Mouse (Mus musculus): ENCODE measurements around the gene Tpmt. TPM values are rescaled to one million over a fixed set of nuclear protein-coding genes. Genes with fewer than 3 reads are reported as not detected.

The Tpmt gene
- 10.0 and 10.1 TPM in 2 replicates for polyA plus RNA-seq (2016; fragmentation: Nextera tagmentation; extraction: Ambion mirVana)

DNA sequence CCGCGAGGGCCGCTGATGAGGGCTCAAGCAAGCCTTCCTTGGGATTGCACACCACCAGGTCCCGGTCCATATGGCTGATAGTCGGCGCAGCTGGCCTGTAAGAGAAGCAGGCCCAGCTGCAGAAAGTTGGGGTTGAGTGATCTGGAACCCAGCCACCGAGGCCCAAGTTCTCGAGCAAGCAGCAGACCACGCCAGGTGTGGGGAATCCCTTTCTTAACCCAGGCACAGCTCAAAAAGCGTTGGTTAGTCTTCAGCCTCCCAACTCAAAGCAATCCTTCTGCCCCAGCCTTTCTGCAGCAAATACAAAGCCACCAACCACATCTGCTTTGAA, at the start of gene Tpmt:
Gene Tpmt (minus strand): TSS at position 121 of the 331 bp plus-strand sequence.
- ATAC-seq = no peak
- Histone ChIP-seq H3K4me1 (peaks cover 18% of the 10 kb centered on the region), H3K9me3 (replicated peaks) (no peaks in the 10 kb centered on the region), H3K36me3 (peaks cover 5% of the 10 kb centered on the region; the same call in 1 of the 2 replicates), H3K27me3 (replicated peaks) (peaks cover 16% of the 10 kb centered on the region), H3K27ac (peak within 1 kb of the TSS; percentile 54), H3K4me3 (peak within 1 kb of the TSS; percentile 82), H3K4me2 (peak within 1 kb of the TSS; percentile 99), H3K9ac (peak within 1 kb of the TSS; percentile 78)
- 26% methylated on average over 10 of the region's 10 CpGs for WGBS (ENCODE audit: insufficient replicate concordance)

DNA sequence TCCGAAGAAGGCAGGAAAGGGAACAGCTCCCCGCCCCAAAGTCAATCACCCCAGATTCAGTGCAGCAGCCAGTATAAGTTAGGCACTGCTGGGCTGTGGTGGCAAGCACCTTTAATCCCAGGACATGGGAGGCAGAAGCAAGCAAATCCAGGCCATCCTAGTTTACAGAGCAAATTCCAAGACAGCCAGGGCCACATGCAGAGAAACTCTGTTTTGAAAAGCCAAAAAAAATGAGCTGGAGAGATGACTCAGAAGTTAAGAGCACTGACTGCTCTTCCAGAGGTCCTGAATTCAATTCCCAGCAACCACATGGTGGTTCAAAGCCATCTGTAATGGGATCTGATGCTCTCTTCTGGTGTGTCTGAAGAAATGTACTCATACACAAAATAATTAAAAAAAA, 49.3 kb upstream of the Tpmt start:
- no peaks in the 10 kb centered on the region for H3K27me3 ChIP-seq (replicated peaks)
- peaks cover 97% of the 10 kb centered on the region for H3K36me3 ChIP-seq
- 93% methylated on average over 2 of the region's 2 CpGs for WGBS (ENCODE audit: insufficient replicate concordance)
- H3K4me1 ChIP-seq = 0 out of 2 replicates have a peak, but pooled peaks cover 3% of the 10 kb centered on the region
- H3K9me3 ChIP-seq (replicated peaks) = no peaks in the 10 kb centered on the region
- ATAC-seq = no peak
- no peak overlapping the region for H3K4me3 ChIP-seq
- H3K4me2 ChIP-seq = no peak overlapping the region
- H3K9ac ChIP-seq = no peak overlapping the region
- H3K27ac ChIP-seq = no peak overlapping the region

DNA sequence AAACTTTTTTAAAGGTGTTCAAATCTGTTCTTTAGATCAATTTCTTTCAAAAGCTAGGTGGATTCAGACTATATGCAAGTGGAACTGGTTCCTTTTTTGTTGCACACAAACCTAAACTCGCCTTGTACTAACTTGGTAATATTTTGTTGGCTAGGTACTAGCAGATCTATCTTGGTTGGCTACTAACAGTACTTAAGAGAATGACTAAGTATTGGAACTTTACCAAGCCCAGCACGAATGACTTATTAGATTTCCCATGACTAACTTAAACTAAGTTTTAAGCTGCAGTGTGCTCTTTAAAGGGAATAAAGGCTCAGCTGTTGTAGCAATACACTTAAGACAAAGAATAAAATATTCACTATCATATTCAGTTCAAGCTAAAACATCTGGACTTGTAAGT, 44.7 kb upstream of the Tpmt start:
- H3K27me3 ChIP-seq (replicated peaks) = no peaks in the 10 kb centered on the region
- H3K9me3 ChIP-seq (replicated peaks) = no peaks in the 10 kb centered on the region
- H3K4me3 ChIP-seq = no peak overlapping the region
- no peaks in the 10 kb centered on the region for H3K4me1 ChIP-seq
- ATAC-seq = no peak
- no peak overlapping the region for H3K9ac ChIP-seq
- no peak overlapping the region for H3K4me2 ChIP-seq
- peaks cover 95% of the 10 kb centered on the region for H3K36me3 ChIP-seq
- no peak overlapping the region for H3K27ac ChIP-seq
- WGBS (ENCODE audit: insufficient replicate concordance) = 86% methylated on average over 2 of the region's 2 CpGs

DNA sequence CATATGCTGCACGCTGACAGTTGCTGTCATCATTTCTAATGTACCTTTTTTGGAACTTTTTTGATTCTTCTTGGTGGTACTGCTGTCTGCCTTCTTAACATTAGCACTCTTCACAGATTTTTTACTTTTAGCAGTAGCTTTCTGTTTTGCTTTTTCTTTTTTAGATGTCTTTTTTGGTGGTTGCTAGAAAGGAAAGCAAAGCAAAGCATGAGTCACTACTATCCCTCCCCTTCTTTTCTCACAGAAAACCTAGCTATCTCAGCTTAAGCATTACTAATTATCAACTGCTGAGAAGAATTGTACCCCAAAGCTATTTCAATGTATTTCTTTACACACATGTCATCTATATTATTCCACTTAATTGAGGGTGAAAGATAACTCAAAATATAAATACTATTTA, 43.9 kb upstream of the Tpmt start:
- Histone ChIP-seq H3K27me3 (replicated peaks) (no peaks in the 10 kb centered on the region), H3K36me3 (peaks cover 93% of the 10 kb centered on the region), H3K9me3 (replicated peaks) (no peaks in the 10 kb centered on the region), H3K27ac (no peak overlapping the region), H3K9ac (no peak overlapping the region), H3K4me3 (no peak overlapping the region), H3K4me2 (no peak overlapping the region), H3K4me1 (no peaks in the 10 kb centered on the region)
- ATAC-seq = no peak
- 95% methylated on average over 1 of the region's 1 CpGs for WGBS (ENCODE audit: insufficient replicate concordance)

DNA sequence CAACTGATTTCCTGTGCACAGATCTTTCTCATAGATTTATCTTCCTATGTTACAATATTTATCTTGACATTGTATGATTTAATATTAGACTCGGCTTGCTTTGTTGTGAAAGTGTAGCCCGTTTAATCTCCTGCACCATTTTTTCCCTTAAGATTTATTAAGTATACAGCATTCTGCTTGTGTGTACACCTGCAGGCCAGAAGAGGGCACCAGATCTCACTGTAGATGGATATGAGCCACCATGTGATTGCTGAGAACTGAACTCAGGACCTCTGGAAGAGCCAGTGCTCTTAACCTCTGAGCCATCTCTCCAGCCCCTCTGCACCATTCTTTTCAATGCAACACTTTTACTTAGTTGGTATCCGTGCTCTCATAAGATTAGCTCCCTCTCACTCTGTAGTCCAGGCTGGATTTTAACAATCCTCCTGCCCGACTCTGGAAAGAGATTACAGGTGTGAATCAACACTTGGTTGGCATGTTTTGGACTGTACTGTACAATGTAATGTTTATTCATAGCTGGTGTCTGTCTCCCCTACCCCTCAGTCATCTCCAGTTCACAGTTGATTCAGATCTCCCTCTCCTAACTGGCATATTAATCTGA, 36.5 kb upstream of the Tpmt start:
- Histone ChIP-seq H3K36me3 (peaks cover 46% of the 10 kb centered on the region), H3K27me3 (replicated peaks) (no peaks in the 10 kb centered on the region), H3K4me1 (no peaks in the 10 kb centered on the region), H3K27ac (no peak overlapping the region), H3K4me3 (no peak overlapping the region), H3K9me3 (replicated peaks) (no peaks in the 10 kb centered on the region; the same call in 1 of the 2 replicates), H3K9ac (no peak overlapping the region), H3K4me2 (no peak overlapping the region)
- no peak for ATAC-seq
- 76% methylated on average over 4 of the region's 4 CpGs for WGBS (ENCODE audit: insufficient replicate concordance)

DNA sequence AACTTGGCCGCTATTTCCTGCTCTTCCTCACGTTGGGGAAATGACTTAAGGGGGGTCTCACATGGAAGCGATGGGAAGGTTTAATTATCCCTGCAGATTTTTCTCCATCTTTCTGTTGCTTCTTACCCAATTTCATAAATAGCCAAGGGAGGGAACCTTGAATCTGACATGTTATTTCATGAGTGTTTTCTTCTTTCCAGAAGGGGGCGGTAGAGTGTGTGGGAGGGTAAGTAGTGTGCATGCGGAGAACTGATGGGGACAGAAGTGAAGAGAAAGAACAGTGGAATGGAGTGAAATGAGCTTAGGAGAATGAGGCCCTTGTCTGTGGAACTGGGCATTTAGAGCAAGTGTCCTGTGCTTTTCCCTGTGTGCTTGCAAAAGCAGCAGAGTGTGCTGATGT, 34.3 kb upstream of the Tpmt start:
- Histone ChIP-seq H3K9me3 (replicated peaks) (no peaks in the 10 kb centered on the region; the same call in 1 of the 2 replicates), H3K27me3 (replicated peaks) (no peaks in the 10 kb centered on the region), H3K36me3 (peaks cover 34% of the 10 kb centered on the region), H3K9ac (no peak overlapping the region), H3K4me3 (no peak overlapping the region), H3K4me1 (no peaks in the 10 kb centered on the region), H3K27ac (no peak overlapping the region), H3K4me2 (no peak overlapping the region)
- no peak for ATAC-seq
- 56% methylated on average over 5 of the region's 5 CpGs for WGBS (ENCODE audit: insufficient replicate concordance)

DNA sequence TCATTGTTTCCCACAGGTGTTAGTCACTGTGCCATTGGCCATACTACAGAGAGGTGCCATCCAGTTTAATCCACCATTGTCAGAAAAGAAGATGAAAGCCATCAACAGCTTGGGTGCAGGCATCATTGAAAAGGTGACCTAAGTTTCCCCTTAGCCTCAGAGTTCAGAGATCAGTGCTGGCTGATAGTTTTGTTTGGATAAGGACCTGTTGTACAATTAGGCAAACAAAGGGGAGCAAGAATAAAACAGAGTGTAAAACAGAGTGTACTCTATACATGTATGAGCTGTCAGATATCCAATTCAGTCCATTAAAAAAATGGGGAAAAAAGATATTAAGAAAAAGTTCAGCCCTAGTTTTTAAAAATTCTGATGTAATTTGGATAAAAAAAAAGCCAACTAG, 32.8 kb upstream of the Tpmt start:
- Histone ChIP-seq H3K27ac (no peak overlapping the region), H3K9ac (no peak overlapping the region), H3K4me1 (no peaks in the 10 kb centered on the region), H3K9me3 (replicated peaks) (no peaks in the 10 kb centered on the region; the same call in 1 of the 2 replicates), H3K36me3 (peaks cover 23% of the 10 kb centered on the region), H3K4me2 (no peak overlapping the region), H3K4me3 (no peak overlapping the region), H3K27me3 (replicated peaks) (no peaks in the 10 kb centered on the region)
- ATAC-seq = no peak

DNA sequence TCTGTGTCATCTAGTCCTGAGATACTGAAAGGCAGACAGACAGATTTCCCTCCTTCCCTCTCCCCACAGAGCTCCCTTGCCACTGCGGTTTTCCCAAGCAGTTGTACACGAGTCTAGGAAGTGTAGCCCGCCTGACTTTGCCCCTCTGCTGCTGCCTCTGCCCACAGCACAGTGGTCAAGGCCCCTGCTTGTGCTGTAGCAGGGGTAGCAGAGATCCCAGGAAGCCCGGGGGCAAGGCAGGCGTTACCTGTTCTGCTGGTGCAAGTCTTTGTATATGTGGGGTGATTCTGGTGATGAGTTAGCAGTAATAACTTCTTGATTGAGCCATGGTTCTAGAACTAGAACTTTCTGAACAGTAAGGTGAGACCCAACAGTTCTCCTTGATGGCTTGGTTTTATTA, 31.6 kb upstream of the Tpmt start:
- 65% methylated on average over 5 of the region's 5 CpGs for WGBS (ENCODE audit: insufficient replicate concordance)
- ATAC-seq = no peak

DNA sequence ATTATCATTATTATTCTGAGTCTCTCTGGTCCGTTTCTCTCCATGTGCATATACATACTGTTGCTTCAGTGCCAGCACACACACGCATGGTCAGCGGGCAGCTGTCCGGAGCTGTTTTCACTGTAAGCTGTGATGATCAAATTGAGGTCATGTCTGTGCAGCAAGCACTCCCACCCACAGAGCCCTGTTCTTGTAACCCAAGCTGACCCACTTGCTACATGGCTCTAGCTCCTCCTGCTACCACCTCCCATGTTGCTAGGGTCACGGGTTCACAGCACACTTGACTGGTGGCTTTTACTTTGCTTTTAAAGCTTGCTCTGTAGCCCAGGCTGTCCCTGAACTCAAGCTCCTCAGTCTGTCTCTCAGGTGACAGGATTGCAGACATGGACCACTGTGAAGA, 27.9 kb upstream of the Tpmt start:
- ATAC-seq = no peak

More for the DNA sequence above, 31.6 kb upstream of the Tpmt start:
- Histone ChIP-seq H3K36me3 (peaks cover 21% of the 10 kb centered on the region), H3K9ac (no peak overlapping the region), H3K9me3 (replicated peaks) (no peaks in the 10 kb centered on the region; the same call in 1 of the 2 replicates), H3K4me3 (no peak overlapping the region), H3K4me1 (no peaks in the 10 kb centered on the region), H3K27me3 (replicated peaks) (no peaks in the 10 kb centered on the region), H3K4me2 (no peak overlapping the region), H3K27ac (no peak overlapping the region)

GRCm38 (mm10) chr13:47071871-47072270, 27.3 kb upstream of the Tpmt start:
- WGBS (ENCODE audit: insufficient replicate concordance) = 85% methylated on average over 13 of the region's 13 CpGs
- no peaks in the 10 kb centered on the region for H3K4me1 ChIP-seq
- no peaks in the 10 kb centered on the region for H3K9me3 ChIP-seq (replicated peaks)
- no peaks in the 10 kb centered on the region for H3K27me3 ChIP-seq (replicated peaks)
- no peak overlapping the region for H3K27ac ChIP-seq
- H3K4me3 ChIP-seq = no peak overlapping the region
- peaks cover 22% of the 10 kb centered on the region for H3K36me3 ChIP-seq
- no peak overlapping the region for H3K4me2 ChIP-seq
- no peak for ATAC-seq
- no peak overlapping the region for H3K9ac ChIP-seq

More for the DNA sequence above, 27.9 kb upstream of the Tpmt start:
- no peaks in the 10 kb centered on the region for H3K9me3 ChIP-seq (replicated peaks)
- no peaks in the 10 kb centered on the region for H3K27me3 ChIP-seq (replicated peaks)
- no peak overlapping the region for H3K4me3 ChIP-seq
- WGBS (ENCODE audit: insufficient replicate concordance) = 84% methylated on average over 5 of the region's 5 CpGs
- no peak overlapping the region for H3K4me2 ChIP-seq
- H3K36me3 ChIP-seq = peaks cover 16% of the 10 kb centered on the region
- no peaks in the 10 kb centered on the region for H3K4me1 ChIP-seq
- H3K9ac ChIP-seq = no peak overlapping the region
- H3K27ac ChIP-seq = no peak overlapping the region

GRCm38 (mm10) chr13:47070329-47071080, 26.0 kb upstream of the Tpmt start:
- peaks cover 22% of the 10 kb centered on the region for H3K36me3 ChIP-seq
- 80% methylated on average over 15 of the region's 15 CpGs for WGBS (ENCODE audit: insufficient replicate concordance)
- H3K27ac ChIP-seq = no peak overlapping the region
- no peak overlapping the region for H3K4me3 ChIP-seq
- no peak for ATAC-seq
- no peak overlapping the region for H3K4me2 ChIP-seq
- no peak overlapping the region for H3K9ac ChIP-seq
- no peaks in the 10 kb centered on the region for H3K4me1 ChIP-seq
- H3K27me3 ChIP-seq (replicated peaks) = no peaks in the 10 kb centered on the region
- no peaks in the 10 kb centered on the region for H3K9me3 ChIP-seq (replicated peaks)

DNA sequence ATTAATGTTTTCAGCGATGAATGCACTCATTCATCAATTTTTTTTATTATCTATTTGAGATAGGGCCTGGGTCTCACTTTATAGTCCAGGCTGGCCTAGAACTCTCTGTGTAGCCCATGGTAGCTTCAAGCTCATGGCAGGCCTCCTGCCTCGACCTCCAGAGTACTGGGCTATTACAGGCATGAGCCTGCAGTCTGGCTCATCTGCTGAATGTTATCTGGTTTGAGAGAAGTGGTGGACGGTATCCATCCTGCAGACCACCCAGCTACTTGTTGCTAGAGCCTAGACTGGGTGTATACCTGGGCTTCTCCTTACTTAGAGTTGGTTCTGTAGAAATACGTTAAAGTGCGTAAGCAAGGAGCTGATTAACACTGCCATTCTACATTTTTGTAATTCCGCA, 22.5 kb upstream of the Tpmt start:
- no peak for ATAC-seq
- H3K4me1 ChIP-seq = no peaks in the 10 kb centered on the region
- no peak overlapping the region for H3K4me2 ChIP-seq
- WGBS (ENCODE audit: insufficient replicate concordance) = 78% methylated on average over 6 of the region's 6 CpGs
- peaks cover 26% of the 10 kb centered on the region for H3K36me3 ChIP-seq
- no peaks in the 10 kb centered on the region for H3K27me3 ChIP-seq (replicated peaks)
- no peak overlapping the region for H3K4me3 ChIP-seq
- H3K27ac ChIP-seq = no peak overlapping the region
- no peak overlapping the region for H3K9ac ChIP-seq
- no peaks in the 10 kb centered on the region for H3K9me3 ChIP-seq (replicated peaks)
